Mouse (Mus musculus): Measurements from ENCODE around the gene Mdp1. TPM values are rescaled to one million over a fixed set of nuclear protein-coding genes. Genes with fewer than 3 reads are reported as not detected.

Mdp1 gene
- total RNA-seq, 2 experiments from 2014 or later: 40.6 to 41.6 TPM

DNA sequence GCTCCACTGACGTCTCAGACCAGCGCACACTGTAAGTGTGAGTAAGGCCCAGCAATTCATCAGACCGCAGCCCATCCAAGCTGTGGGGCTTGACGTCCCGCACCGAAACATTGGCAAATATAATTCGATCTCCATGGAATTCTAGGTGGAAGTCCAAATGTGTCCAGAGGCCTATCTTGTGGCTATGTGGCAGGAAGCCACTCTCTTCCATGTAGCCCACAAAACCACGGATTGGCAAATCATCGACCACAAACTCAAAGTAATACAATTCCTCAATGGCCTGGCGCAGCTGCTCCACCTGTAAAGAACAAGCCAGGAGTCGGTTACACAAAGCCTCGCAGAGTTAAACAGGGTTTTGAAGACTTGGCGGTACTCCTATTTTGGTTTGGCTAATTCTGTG lies 19.0 kb downstream of the Mdp1 start:
- intact Hi-C loops (cut with DNase I): no loop called here
- no peak for TF ChIP-seq CTCF (IDR thresholded peaks at IDR 0.05)
- no peak overlapping the region for H3K4me3 ChIP-seq
- H3K27ac ChIP-seq: no peak overlapping the region
- no peak for DNase-seq (ENCODE audit: extremely low spot score in 1 of 2, low spot score in 2 of 2)

- no peak overlapping the region for H3K27ac ChIP-seq
- no peak for DNase-seq (ENCODE audit: extremely low spot score in 1 of 2, low spot score in 2 of 2)
- no peak for TF ChIP-seq CTCF (IDR thresholded peaks at IDR 0.05)
- intact Hi-C loops (cut with DNase I): no loop called here
- no peak overlapping the region for H3K4me3 ChIP-seq
Observed at GRCm38 (mm10) chr14:55640816-55641215, 19.5 kb downstream of the Mdp1 start.

DNA sequence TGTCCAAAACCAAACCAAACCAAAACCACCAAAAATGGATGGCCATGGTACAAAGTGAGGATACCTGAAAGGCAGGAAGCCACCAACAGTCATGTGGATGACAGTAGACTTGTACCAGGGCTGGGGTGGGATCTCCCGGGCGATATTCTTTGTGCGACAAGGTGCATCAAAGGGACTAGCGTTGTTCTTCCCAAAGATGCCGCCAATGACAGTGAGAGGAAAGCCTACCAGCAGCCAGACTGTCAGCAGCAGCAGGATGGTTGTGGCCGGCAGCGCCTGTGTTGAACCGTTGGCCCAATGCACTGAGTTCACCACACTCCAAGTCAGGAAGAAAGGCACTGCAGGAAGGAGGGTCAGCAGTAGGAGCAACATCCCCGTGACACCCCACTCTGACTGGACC lies 22.5 kb downstream of the Mdp1 start, which contains the start of gene Gm49378:
Gene Gm49378, minus strand, starts transcription at position 101 of the 400 bp plus-strand sequence.
- no peak for TF ChIP-seq CTCF (IDR thresholded peaks at IDR 0.05)
- intact Hi-C loops (cut with DNase I): no loop called here
- H3K27ac ChIP-seq: no peak within 1 kb of the TSS
- H3K4me3 ChIP-seq: no peak within 1 kb of the TSS
- no peak for DNase-seq (ENCODE audit: extremely low spot score in 1 of 2, low spot score in 2 of 2)

DNA sequence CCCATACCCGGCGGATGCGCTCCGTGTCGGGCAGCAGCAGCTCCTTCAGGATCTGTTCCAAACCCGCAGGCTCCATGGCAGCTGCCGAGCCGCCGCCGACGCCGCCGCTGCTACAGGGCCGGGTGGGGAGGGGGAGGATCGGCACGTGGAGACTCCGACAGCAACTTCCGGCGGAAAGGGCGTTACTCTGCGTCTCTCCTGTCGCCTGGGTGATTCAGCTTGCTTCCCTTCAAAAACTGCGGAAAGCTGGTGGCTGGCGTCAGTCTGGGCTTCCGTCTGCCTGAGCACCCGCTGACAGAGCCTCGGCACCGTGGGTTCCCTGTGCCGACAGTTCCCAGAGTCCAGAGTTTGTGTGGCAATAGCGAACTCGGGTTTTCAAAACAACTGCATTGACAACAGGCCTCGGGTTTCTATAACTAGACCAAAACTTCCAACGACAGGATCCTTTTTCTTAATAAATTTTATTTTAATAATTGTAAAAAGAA lies 24.7 kb downstream of the Mdp1 start, which contains the start of gene Ipo4:
Gene Ipo4, minus strand, starts transcription at position 435 of the 485 bp plus-strand sequence.
- Histone ChIP-seq H3K27ac (peak within 1 kb of the TSS; percentile 85), H3K4me3 (peak within 1 kb of the TSS; percentile 94)
- intact Hi-C loops (cut with DNase I): no loop called here
- TF ChIP-seq CTCF (IDR thresholded peaks at IDR 0.05): no peak
- peak; percentile 86 to 88 for DNase-seq (ENCODE audit: extremely low spot score in 1 of 2, low spot score in 2 of 2)

- peak overlapping the region; percentile 94 for H3K4me3 ChIP-seq
- no peak for TF ChIP-seq CTCF (IDR thresholded peaks at IDR 0.05)
- DNase-seq (ENCODE audit: extremely low spot score in 1 of 2, low spot score in 2 of 2): peak in 1 of 2 experiments; percentile 34
- H3K27ac ChIP-seq: peak overlapping the region; percentile 85
- intact Hi-C loops (cut with DNase I): no loop called here
Observed at GRCm38 (mm10) chr14:55634874-55635522, 25.3 kb downstream of the Mdp1 start.

GRCm38 (mm10) chr14:55629312-55629711 lies 31.0 kb downstream of the Mdp1 start:
- TF ChIP-seq CTCF (IDR thresholded peaks at IDR 0.05): peak; percentile 79
- peak in 1 of 2 experiments; percentile 33 for DNase-seq (ENCODE audit: extremely low spot score in 1 of 2, low spot score in 2 of 2)
- Histone ChIP-seq H3K4me3 (no peak overlapping the region), H3K27ac (no peak overlapping the region)
- intact Hi-C loops (cut with DNase I): no loop called here

DNA sequence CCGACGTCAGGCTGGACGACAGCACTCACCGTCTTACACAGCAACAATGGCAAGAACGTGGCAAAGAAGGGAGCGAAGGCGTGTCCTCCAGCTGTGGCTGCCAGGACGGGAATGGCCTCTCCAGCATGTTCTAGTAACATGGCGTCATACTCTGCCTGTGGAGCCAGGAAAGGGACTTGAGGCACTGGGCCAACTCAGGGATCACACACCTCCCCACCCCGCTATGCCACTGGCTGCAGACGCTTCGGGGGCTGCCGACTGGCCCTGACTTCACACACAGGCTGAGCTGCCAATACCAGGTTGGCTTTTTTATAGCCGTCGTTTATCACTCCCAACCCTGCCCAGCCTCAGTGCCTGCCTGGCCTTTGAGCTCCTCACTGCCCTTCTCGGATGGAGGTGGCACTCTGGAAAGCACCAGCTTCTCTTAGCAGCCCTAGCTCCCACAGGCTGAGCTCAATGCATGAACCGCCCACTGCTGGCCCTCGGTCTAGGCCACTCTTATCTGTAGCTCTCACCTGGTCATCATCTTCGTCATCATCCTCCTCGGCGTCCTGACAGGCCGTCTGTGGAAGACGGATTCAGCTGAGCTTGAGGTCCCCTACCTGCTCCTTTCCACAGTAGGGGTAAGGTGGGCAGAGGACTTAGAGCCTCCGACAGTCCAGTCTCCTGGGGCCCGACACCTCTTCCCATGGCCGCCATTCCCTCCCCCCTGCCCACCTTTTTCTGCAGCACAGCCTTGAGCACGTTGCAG lies 32.1 kb downstream of the Mdp1 start:
- H3K27ac ChIP-seq: no peak overlapping the region
- TF ChIP-seq CTCF (IDR thresholded peaks at IDR 0.05): no peak
- intact Hi-C loops (cut with DNase I): no loop called here
- no peak for DNase-seq (ENCODE audit: extremely low spot score in 1 of 2, low spot score in 2 of 2)
- H3K4me3 ChIP-seq: no peak overlapping the region

DNA sequence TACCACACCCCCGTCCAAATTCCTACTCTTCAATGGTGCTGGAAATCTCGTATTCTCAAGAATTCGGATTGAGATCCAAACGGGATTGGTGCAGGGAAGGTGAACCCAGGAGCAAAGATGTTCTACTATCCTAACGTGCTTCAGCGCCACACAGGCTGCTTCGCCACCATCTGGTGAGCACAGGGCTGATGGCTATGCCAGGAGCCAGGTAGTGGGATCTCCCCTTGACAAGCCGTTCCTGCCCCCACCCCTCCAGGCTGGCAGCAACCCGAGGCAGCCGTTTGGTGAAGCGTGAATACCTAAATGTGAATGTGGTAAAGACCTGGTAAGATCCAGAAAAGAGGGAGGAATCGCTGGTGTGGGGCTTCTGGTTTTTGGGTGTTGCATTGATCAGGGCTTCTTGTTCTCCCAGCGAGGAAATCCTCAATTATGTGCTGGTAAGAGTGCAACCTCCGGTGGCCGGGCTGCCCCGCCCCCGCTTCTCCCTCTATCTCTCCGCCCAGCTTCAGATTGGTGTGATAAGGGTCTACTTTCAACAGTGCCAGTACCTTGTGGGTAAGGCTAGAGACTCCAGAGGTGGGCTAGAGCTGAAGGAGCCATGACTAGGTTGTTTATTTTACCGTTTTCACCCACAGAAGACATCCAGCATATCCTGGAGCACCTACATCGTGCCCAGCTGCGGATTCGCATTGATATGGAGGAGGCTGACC lies 41.7 kb downstream of the Mdp1 start:
- no peak overlapping the region for H3K27ac ChIP-seq
- no peak overlapping the region for H3K4me3 ChIP-seq
- no peak for TF ChIP-seq CTCF (IDR thresholded peaks at IDR 0.05)
- intact Hi-C loops (cut with DNase I): no loop called here
- no peak for DNase-seq (ENCODE audit: extremely low spot score in 1 of 2, low spot score in 2 of 2)

- DNase-seq (ENCODE audit: extremely low spot score in 1 of 2, low spot score in 2 of 2): no peak
- no peak within 1 kb of the TSS for H3K27ac ChIP-seq
- H3K4me3 ChIP-seq: no peak within 1 kb of the TSS
- intact Hi-C loops (cut with DNase I): no loop called here
- no peak for TF ChIP-seq CTCF (IDR thresholded peaks at IDR 0.05)
Observed at GRCm38 (mm10) chr14:55617822-55618221, 42.5 kb downstream of the Mdp1 start, which contains the start of gene Rec8. TSS of gene Rec8 (plus strand) at chr14:55618037.

DNA sequence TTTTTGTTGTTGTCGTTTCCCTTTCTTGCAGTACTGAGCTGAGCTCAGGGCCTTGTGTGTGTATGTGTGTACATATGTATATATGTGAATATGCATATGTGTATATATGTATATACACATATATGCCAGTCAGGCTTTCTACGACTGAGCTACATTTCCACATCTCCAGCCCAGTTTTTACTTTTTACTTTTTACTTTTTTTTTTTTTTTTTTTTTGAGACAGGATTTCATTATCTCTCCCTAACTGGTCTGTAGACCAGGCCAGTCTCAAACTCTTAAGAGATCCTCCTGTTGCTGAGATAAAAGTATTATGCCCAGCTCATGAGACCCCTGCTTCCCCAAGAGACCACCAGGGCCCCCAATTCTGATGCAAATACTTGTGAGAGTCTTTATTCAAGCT lies 43.5 kb downstream of the Mdp1 start:
- intact Hi-C loops (cut with DNase I): no loop called here
- no peak for TF ChIP-seq CTCF (IDR thresholded peaks at IDR 0.05)
- DNase-seq (ENCODE audit: extremely low spot score in 1 of 2, low spot score in 2 of 2): no peak
- no peak overlapping the region for H3K4me3 ChIP-seq
- H3K27ac ChIP-seq: no peak overlapping the region

GRCm38 (mm10) chr14:55615876-55616275 lies 44.4 kb downstream of the Mdp1 start:
- no peak for TF ChIP-seq CTCF (IDR thresholded peaks at IDR 0.05)
- Histone ChIP-seq H3K4me3 (no peak overlapping the region), H3K27ac (no peak overlapping the region)
- intact Hi-C loops (cut with DNase I): no loop called here
- no peak for DNase-seq (ENCODE audit: extremely low spot score in 1 of 2, low spot score in 2 of 2)
